Mouse (Mus musculus): ENCODE data around the gene Cenpx.

DNA sequence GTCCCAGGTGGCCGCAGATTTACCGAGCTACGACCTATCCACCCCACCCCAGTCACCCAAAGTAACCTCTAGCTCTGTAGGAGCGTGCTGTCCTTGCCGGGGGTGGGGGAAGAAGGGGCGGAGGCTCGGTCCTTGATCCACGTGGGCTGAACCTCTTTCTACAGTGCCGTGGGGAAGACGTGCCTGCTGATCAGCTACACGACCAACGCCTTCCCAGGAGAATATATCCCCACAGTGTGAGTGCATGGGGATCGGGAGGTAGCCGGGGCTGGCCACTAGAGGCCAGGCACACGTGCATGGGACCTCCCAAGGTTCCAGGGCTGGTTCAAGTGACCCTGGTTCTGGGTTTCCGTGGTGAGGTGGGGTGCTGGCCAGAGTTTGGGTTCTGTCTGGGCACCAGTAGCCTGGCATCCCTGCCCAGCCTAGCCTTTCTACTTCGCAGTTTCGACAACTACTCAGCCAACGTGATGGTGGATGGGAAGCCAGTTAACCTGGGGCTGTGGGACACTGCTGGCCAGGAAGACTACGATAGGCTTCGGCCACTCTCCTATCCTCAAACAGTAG, 8.6 kb upstream of the Cenpx start:
- TF ChIP-seq GATA1 (IDR thresholded peaks at IDR 0.05; ENCODE audit: borderline replicate concordance, low read length) (no peak), FLI1 (IDR thresholded peaks at IDR 0.05; ENCODE audit: low read length) (no peak)

All from megakaryocyte, embryonic 14.5 days (primary cell).